Mouse (Mus musculus): ENCODE measurements at regions not wholly inside any gene's neighbourhood (a gene's known extent, or its start where the extent isn't known, plus 50 kb on each side); places are given as distances from the start of the nearest gene placed in this dataset.
"Not testable (repeated sequence)": the region's sequence is repeated elsewhere in the genome, so short reads cannot be mapped to it uniquely, and the experiment has no call there.

GRCm38 (mm10) chr12:74825664-74826063, 351.5 kb downstream of the Kcnh5 start:
- Histone ChIP-seq H3K4me1 (ENCODE audit: control insufficient read depth, insufficient read depth, low read length) (no peaks in the 10 kb centered on the region), H3K36me3 (replicated peaks; ENCODE audit: control insufficient read depth, insufficient read depth, low read depth, low read length) (no peaks in the 10 kb centered on the region), H3K9ac (replicated peaks; ENCODE audit: low read length) (no peak overlapping the region), H3K4me3 (ENCODE audit: low read depth, low read length) (no peak overlapping the region), H3K27ac (replicated peaks; ENCODE audit: low read depth, low read length) (no peak overlapping the region), H3K4me2 (ENCODE audit: low read depth, low read length) (no peak overlapping the region), H3K9me3 (replicated peaks; ENCODE audit: control insufficient read depth, low read length) (no peaks in the 10 kb centered on the region), H3K27me3 (ENCODE audit: control insufficient read depth, insufficient read depth, low read length) (no peaks in the 10 kb centered on the region)
- no peak for DNase-seq (ENCODE audit: low spot score)
- WGBS: 62% methylated on average over 3 of the region's 3 CpGs
- no peak for ATAC-seq (replicated peaks; ENCODE audit: insufficient number of reproducible peaks, low FRiP score, low TSS enrichment, low read depth)

DNA sequence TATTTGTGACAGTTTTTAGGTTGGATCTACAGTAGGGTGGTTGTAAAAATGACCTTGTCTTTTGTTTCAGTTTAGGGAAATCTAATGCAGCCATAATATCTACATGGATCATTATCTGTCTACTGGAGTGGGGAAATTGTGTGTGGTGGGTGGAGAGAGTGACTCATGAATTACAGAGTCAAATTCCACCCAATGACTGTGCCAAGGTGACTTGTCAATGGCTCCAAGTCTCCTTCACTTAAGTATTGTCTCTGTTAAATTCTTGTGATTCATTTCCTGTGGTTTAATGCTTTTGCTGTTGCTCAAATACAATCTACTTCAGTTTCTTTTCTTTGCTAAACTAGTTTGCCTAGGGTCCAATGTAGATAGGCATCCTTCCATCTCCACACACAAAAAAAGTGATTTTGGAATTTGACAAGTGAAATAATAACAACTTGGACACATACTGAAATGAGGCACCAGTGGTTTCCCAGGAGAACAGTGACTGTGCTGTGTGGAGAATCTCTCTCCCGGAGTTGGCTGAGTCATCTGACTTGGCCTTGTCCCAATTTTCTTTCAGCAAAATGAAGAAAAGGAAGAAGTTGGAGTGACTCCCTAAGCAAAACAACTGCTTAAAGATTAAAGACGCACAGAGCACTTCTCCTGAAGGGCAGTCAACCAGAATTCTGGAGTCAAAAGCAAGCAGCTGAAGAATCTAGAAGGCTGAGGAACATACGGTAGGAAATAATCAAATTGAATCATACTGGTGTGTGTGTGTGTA, 352.2 kb downstream of the Kcnh5 start:
- 63% methylated on average over 3 of the region's 3 CpGs for WGBS
- Histone ChIP-seq H3K9me3 (replicated peaks; ENCODE audit: control insufficient read depth, low read length) (no peaks in the 10 kb centered on the region), H3K4me1 (ENCODE audit: control insufficient read depth, insufficient read depth, low read length) (no peaks in the 10 kb centered on the region), H3K27me3 (ENCODE audit: control insufficient read depth, insufficient read depth, low read length) (no peaks in the 10 kb centered on the region), H3K4me3 (ENCODE audit: low read depth, low read length) (no peak overlapping the region), H3K36me3 (replicated peaks; ENCODE audit: control insufficient read depth, insufficient read depth, low read depth, low read length) (no peaks in the 10 kb centered on the region), H3K9ac (replicated peaks; ENCODE audit: low read length) (no peak overlapping the region), H3K27ac (replicated peaks; ENCODE audit: low read depth, low read length) (no peak overlapping the region), H3K4me2 (ENCODE audit: low read depth, low read length) (no peak overlapping the region)
- no peak for ATAC-seq (replicated peaks; ENCODE audit: insufficient number of reproducible peaks, low FRiP score, low TSS enrichment, low read depth)
- no peak for DNase-seq (ENCODE audit: low spot score)

- not testable (repeated sequence) for ATAC-seq (replicated peaks; ENCODE audit: insufficient number of reproducible peaks, low FRiP score, low TSS enrichment, low read depth); DNase-seq (ENCODE audit: low spot score); H3K36me3 ChIP-seq (replicated peaks; ENCODE audit: control insufficient read depth, insufficient read depth, low read depth, low read length); H3K4me2 ChIP-seq (ENCODE audit: low read depth, low read length); H3K9me3 ChIP-seq (replicated peaks; ENCODE audit: control insufficient read depth, low read length); H3K9ac ChIP-seq (replicated peaks; ENCODE audit: low read length); H3K4me1 ChIP-seq (ENCODE audit: control insufficient read depth, insufficient read depth, low read length); H3K27ac ChIP-seq (replicated peaks; ENCODE audit: low read depth, low read length); H3K27me3 ChIP-seq (ENCODE audit: control insufficient read depth, insufficient read depth, low read length); H3K4me3 ChIP-seq (ENCODE audit: low read depth, low read length)
- 87% methylated on average over 3 of the region's 3 CpGs for WGBS
Measured at GRCm38 (mm10) chr12:74816181-74816580, 361.0 kb downstream of the Kcnh5 start.

GRCm38 (mm10) chr12:74808571-74808970, 368.6 kb downstream of the Kcnh5 start:
- H3K4me3 ChIP-seq (ENCODE audit: low read depth, low read length); H3K4me1 ChIP-seq (ENCODE audit: control insufficient read depth, insufficient read depth, low read length); ATAC-seq (replicated peaks; ENCODE audit: insufficient number of reproducible peaks, low FRiP score, low TSS enrichment, low read depth); H3K9ac ChIP-seq (replicated peaks; ENCODE audit: low read length); H3K36me3 ChIP-seq (replicated peaks; ENCODE audit: control insufficient read depth, insufficient read depth, low read depth, low read length); H3K27me3 ChIP-seq (ENCODE audit: control insufficient read depth, insufficient read depth, low read length); DNase-seq (ENCODE audit: low spot score); H3K27ac ChIP-seq (replicated peaks; ENCODE audit: low read depth, low read length); H3K9me3 ChIP-seq (replicated peaks; ENCODE audit: control insufficient read depth, low read length); H3K4me2 ChIP-seq (ENCODE audit: low read depth, low read length): not testable (repeated sequence)
- WGBS: 79% methylated on average over 2 of the region's 2 CpGs

GRCm38 (mm10) chr12:74807926-74808325, 369.2 kb downstream of the Kcnh5 start:
- not testable (repeated sequence) for H3K4me3 ChIP-seq (ENCODE audit: low read depth, low read length); H3K4me2 ChIP-seq (ENCODE audit: low read depth, low read length); ATAC-seq (replicated peaks; ENCODE audit: insufficient number of reproducible peaks, low FRiP score, low TSS enrichment, low read depth); DNase-seq (ENCODE audit: low spot score); H3K27ac ChIP-seq (replicated peaks; ENCODE audit: low read depth, low read length); H3K27me3 ChIP-seq (ENCODE audit: control insufficient read depth, insufficient read depth, low read length); H3K36me3 ChIP-seq (replicated peaks; ENCODE audit: control insufficient read depth, insufficient read depth, low read depth, low read length); H3K9me3 ChIP-seq (replicated peaks; ENCODE audit: control insufficient read depth, low read length); H3K9ac ChIP-seq (replicated peaks; ENCODE audit: low read length); H3K4me1 ChIP-seq (ENCODE audit: control insufficient read depth, insufficient read depth, low read length)
- WGBS: 93% methylated on average over 15 of the region's 15 CpGs

GRCm38 (mm10) chr12:74803740-74804512, 373.2 kb downstream of the Kcnh5 start:
- Histone ChIP-seq H3K27me3 (ENCODE audit: control insufficient read depth, insufficient read depth, low read length) (no peaks in the 10 kb centered on the region), H3K9me3 (replicated peaks; ENCODE audit: control insufficient read depth, low read length) (no peaks in the 10 kb centered on the region), H3K4me3 (ENCODE audit: low read depth, low read length) (no peak overlapping the region), H3K27ac (replicated peaks; ENCODE audit: low read depth, low read length) (no peak overlapping the region), H3K4me2 (ENCODE audit: low read depth, low read length) (no peak overlapping the region), H3K9ac (replicated peaks; ENCODE audit: low read length) (no peak overlapping the region), H3K4me1 (ENCODE audit: control insufficient read depth, insufficient read depth, low read length) (no peaks in the 10 kb centered on the region), H3K36me3 (replicated peaks; ENCODE audit: control insufficient read depth, insufficient read depth, low read depth, low read length) (no peaks in the 10 kb centered on the region)
- WGBS: 65% methylated on average over 13 of the region's 13 CpGs
- ATAC-seq (replicated peaks; ENCODE audit: insufficient number of reproducible peaks, low FRiP score, low TSS enrichment, low read depth) (no peak), DNase-seq (ENCODE audit: low spot score) (no peak)

GRCm38 (mm10) chr12:74792036-74792435, 385.1 kb downstream of the Kcnh5 start:
- no peak overlapping the region for H3K4me3 ChIP-seq (ENCODE audit: low read depth, low read length)
- 82% methylated on average over 3 of the region's 3 CpGs for WGBS
- no peak overlapping the region for H3K9ac ChIP-seq (replicated peaks; ENCODE audit: low read length)
- ATAC-seq (replicated peaks; ENCODE audit: insufficient number of reproducible peaks, low FRiP score, low TSS enrichment, low read depth) (no peak), DNase-seq (ENCODE audit: low spot score) (no peak)
- H3K9me3 ChIP-seq (replicated peaks; ENCODE audit: control insufficient read depth, low read length): no peaks in the 10 kb centered on the region
- no peaks in the 10 kb centered on the region for H3K36me3 ChIP-seq (replicated peaks; ENCODE audit: control insufficient read depth, insufficient read depth, low read depth, low read length)
- no peaks in the 10 kb centered on the region for H3K27me3 ChIP-seq (ENCODE audit: control insufficient read depth, insufficient read depth, low read length)
- no peak overlapping the region for H3K27ac ChIP-seq (replicated peaks; ENCODE audit: low read depth, low read length)
- H3K4me1 ChIP-seq (ENCODE audit: control insufficient read depth, insufficient read depth, low read length): no peaks in the 10 kb centered on the region
- no peak overlapping the region for H3K4me2 ChIP-seq (ENCODE audit: low read depth, low read length)

- no peak overlapping the region for H3K27ac ChIP-seq (replicated peaks; ENCODE audit: low read depth, low read length)
- no peaks in the 10 kb centered on the region for H3K27me3 ChIP-seq (ENCODE audit: control insufficient read depth, insufficient read depth, low read length)
- no peak overlapping the region for H3K9ac ChIP-seq (replicated peaks; ENCODE audit: low read length)
- H3K4me3 ChIP-seq (ENCODE audit: low read depth, low read length): no peak overlapping the region
- H3K4me2 ChIP-seq (ENCODE audit: low read depth, low read length): no peak overlapping the region
- no peaks in the 10 kb centered on the region for H3K9me3 ChIP-seq (replicated peaks; ENCODE audit: control insufficient read depth, low read length)
- WGBS: 78% methylated on average over 1 of the region's 1 CpGs
- ATAC-seq (replicated peaks; ENCODE audit: insufficient number of reproducible peaks, low FRiP score, low TSS enrichment, low read depth) (no peak), DNase-seq (ENCODE audit: low spot score) (no peak)
- no peaks in the 10 kb centered on the region for H3K36me3 ChIP-seq (replicated peaks; ENCODE audit: control insufficient read depth, insufficient read depth, low read depth, low read length)
- no peaks in the 10 kb centered on the region for H3K4me1 ChIP-seq (ENCODE audit: control insufficient read depth, insufficient read depth, low read length)
Measured at GRCm38 (mm10) chr12:74762284-74762683, 414.8 kb downstream of the Kcnh5 start.
